Mouse (Mus musculus): ENCODE measurements around the gene Ttc28.

DNA sequence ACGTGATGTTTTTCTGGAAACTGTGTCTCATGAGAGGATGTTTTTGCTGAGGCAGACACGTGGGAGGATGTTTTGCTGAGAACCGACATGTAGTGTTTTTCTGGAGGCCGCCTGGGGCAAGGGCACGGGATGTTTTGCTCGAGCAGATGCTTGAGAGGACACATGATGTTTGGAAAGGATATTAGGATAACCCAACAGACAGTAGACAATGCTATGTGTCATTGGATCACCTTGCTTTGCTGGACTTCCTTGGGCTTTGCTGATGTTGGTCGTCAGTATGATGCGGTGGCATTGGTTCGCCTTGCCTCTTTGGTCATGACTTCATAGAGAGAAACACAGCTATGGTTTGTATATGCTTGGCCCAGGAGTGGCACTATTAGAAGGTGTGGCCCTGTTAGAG is 434.2 kb downstream of the Ttc28 start:
- TF ChIP-seq POLR2A (IDR thresholded peaks at IDR 0.05; ENCODE audit: control insufficient read depth, extremely low read depth, insufficient read depth, low read length, poor library complexity) (no peak), CTCF (IDR thresholded peaks at IDR 0.05; ENCODE audit: borderline replicate concordance, control insufficient read depth, extremely low read depth, insufficient read depth, low read length, poor library complexity) (no peak)
